Mouse (Mus musculus): ENCODE measurements around the gene Grm7.

Gene Grm7

DNA sequence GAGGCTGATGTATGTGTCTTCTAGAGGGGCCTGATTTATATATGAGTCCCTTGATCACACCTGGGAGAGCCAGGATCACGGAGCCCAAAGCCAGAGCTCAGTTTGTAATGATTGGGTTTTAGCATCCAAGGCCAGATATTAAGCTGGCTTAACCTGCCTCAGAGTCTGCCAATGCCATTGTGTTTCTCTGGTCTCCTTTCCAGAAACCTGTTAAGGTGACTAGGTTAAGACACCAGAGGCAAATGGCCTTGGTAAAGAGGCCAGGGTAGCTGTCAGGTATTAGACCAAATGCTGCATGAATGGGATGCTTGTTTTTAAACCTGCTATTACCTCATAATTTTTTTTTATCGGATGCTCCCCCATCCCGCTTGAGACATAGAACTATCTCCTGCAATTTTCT lies 722.7 kb downstream of the Grm7 start:
- DNase-seq (ENCODE audit: low spot score in 2 of 2) = no peak

DNA sequence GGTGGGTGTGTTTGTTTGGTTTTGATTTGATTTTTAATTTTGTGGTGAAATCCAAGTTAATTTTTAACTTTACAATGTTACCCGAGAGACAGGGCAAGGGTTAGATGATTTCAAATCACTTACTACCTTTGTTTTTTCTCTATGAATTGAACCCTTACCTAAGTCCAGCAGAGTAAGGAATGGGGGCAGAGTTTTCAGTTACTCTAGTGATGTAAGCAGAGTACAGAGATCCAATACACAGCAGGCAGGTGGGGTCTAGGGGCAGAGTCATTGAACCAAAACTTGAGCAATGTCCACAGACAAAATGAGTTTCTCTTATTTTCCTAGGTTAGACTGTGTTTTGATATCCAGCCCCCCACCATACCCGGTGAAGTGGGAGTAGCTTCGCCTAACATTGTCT lies 723.2 kb downstream of the Grm7 start:
- no peak for DNase-seq (ENCODE audit: low spot score in 2 of 2)

GRCm38 (mm10) chr6:111369013-111369412 lies 723.6 kb downstream of the Grm7 start:
- DNase-seq (ENCODE audit: low spot score in 2 of 2) = no peak

DNA sequence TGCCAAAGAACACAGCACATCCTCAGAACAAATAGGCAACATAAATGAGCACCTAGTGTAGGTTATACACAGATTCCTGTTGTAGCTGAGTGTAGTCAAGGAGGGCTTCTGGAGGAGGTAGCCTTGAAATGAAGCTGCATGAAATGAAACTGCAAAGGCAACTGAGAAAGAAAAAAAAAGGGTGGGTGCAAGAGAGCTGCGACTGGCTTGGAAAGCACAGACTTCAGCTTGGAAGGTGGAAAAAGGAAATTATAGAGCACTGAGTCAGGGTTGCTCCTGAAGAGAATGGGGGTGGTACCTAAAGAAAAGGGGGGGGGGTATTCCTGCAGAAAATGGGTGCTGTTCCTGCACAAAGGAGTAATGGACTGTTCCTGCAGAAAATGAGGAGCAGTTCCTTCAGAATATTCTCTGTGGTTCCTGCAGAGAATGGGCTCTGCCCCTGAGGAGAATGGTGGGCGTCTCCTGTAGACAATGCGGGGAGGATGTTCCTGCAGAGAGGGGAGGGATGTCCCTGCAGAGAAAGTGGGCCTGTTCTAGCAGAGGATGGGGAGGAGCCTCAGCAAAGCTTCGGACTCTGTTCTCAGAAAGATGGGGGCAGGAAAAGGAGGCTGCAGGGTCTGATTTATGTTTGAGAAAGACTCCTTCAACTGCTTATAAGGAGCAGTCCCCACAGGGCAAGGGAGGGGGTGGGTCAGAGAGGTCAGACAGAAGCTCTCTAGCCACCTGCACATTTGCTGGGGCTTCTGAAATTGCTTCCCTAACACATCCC lies 726.4 kb downstream of the Grm7 start:
- DNase-seq (ENCODE audit: low spot score in 2 of 2) = no peak

DNA sequence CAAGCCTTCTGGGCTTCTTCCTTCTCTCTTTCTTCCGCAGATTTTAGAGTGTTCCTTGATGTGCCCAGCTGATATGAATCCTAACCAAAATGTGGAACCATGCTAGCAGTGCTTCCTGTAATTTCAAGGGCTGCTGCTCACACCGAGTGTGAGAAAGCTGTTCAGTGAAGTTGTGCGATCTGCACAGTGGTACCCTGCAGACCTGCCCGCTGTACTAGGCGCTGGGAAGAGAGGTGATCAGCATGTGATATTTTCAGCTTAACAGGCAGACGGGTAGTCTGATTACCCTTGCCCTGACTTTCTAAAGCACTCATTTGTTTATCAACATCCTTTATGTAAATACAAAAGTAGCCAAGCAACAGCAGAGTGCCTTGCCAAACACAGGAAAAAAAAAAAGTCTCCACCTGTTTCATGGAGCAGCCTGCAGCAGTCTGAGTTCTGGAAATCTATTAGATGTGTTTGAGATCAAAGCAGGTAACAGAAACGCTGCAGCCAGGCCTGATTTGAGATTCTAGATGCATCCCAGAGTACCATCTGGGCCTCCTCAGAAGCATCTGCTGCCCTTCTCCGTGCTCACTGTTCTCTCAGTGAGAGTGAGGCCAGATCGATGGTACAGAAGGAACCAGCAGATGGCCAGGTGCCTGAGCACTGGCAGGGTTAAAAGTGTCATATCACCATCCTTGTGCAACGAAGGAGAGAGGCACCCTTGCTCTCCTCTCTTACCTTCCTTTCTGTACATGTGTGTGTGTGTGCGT lies 727.4 kb downstream of the Grm7 start:
- peak; percentile 65 to 85 for DNase-seq (ENCODE audit: low spot score in 2 of 2)

- no peak for DNase-seq (ENCODE audit: low spot score in 2 of 2)
Measured at GRCm38 (mm10) chr6:111380710-111381109, 735.3 kb downstream of the Grm7 start.

GRCm38 (mm10) chr6:111408750-111409149 lies 763.4 kb downstream of the Grm7 start:
- DNase-seq (ENCODE audit: low spot score in 2 of 2) = peak in 1 of 2 experiments; percentile 39

DNA sequence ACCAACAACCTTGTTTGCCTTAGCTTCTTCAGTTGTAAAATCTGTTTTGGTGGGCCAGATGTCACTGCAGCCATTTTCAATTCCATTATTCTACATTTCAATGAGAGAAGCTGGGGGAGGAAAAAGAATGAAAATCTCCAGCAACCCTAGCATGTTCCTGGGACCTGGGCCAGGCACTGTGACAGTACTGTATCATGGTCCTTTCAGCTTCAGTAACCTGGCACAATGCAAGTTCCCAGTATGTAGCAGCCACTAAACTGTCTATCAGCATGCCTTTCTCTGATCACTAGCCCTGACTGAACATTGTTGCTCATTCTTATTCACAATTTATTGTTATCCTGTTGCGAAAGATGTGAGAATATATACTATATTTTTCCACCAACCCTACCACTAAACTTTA lies 779.4 kb downstream of the Grm7 start:
- no peak for DNase-seq (ENCODE audit: low spot score in 2 of 2)

DNA sequence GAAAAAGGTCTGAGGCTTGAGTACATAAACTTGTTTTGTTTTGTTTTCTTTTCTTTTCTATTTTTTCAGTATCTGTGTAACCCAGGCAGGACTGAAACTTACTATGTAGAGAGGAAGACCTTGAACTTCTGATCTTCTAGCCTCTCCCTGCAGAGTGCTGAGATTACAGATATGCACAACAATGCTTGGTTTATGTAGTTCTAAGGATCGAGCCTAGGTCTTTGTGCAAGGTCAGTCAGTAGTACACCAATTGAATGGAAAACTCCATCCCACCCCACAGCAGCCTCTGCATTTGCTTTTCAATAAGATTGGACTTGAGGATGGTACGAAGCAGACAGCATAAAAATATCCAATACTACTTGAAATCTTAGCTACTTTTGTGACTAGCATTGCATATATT lies 800.8 kb downstream of the Grm7 start:
- DNase-seq (ENCODE audit: low spot score in 2 of 2) = no peak

GRCm38 (mm10) chr6:111447851-111448250 lies 802.5 kb downstream of the Grm7 start:
- no peak for DNase-seq (ENCODE audit: low spot score in 2 of 2)

- peak; percentile 21 to 28 for DNase-seq (ENCODE audit: low spot score in 2 of 2)
Measured at GRCm38 (mm10) chr6:111449054-111449783, 803.8 kb downstream of the Grm7 start.

DNA sequence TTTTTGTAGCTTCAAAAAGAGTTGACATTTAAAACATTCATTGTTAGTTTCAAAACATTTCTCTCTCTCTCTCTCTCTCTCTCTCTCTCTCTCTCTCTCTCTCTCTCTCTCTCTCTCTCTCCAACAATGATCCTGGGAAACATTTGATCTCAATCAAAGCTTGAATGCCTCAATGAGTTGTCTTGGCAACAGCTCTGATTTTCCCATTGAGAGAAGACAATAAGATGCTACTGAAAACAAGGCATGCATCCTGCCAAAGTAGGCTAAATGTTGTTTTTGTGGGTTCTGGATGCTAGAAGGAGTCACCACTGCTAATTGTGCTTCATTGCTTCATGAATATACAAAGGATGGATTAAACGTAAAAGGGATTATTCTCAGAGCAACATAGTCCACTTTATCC lies 836.5 kb downstream of the Grm7 start:
- DNase-seq (ENCODE audit: low spot score in 2 of 2) = no peak

- DNase-seq (ENCODE audit: low spot score in 2 of 2) = no peak
Measured at GRCm38 (mm10) chr6:111486081-111486480, 840.7 kb downstream of the Grm7 start.

GRCm38 (mm10) chr6:111487556-111487955 lies 842.2 kb downstream of the Grm7 start:
- no peak for DNase-seq (ENCODE audit: low spot score in 2 of 2)

DNA sequence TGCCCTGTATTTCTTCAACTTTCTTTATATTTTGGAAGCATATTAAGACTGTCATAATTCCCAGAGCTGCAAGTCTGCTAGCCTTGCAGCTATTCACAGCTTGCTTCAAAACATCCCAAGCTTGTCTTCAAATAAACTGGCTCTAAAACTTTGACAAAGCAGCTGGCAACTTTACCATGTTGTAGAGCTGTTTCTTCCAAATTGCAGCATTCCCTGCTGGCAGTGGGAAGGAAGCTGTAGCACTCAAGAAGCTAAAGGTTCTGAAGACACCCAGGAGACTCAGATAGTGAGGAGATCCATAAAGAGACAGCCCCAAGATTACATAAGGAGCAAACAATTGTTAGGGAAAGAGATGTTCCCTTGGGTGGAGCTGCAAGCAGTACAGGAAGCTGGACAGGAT lies 846.8 kb downstream of the Grm7 start:
- DNase-seq (ENCODE audit: low spot score in 2 of 2) = peak in 1 of 2 experiments; percentile 45

DNA sequence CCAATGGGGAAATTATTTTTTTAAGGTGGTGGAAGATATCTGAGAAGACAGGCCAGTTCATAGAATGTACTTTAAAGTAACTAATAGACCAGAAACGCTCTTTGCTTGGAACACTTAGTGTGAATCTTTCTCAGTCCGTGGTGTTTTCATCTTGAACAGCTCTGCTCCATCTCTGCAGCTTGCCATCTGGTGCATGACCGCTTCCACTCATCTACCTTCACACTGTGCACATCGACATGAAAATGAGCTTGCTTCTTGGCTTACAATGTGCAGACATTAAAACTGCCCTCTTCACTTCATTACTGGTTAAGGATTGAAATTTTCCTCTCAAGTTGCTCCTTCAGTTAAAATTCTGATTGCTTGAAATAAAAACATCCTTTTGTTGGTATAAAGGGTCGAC lies 854.2 kb downstream of the Grm7 start:
- DNase-seq (ENCODE audit: low spot score in 2 of 2) = no peak

DNA sequence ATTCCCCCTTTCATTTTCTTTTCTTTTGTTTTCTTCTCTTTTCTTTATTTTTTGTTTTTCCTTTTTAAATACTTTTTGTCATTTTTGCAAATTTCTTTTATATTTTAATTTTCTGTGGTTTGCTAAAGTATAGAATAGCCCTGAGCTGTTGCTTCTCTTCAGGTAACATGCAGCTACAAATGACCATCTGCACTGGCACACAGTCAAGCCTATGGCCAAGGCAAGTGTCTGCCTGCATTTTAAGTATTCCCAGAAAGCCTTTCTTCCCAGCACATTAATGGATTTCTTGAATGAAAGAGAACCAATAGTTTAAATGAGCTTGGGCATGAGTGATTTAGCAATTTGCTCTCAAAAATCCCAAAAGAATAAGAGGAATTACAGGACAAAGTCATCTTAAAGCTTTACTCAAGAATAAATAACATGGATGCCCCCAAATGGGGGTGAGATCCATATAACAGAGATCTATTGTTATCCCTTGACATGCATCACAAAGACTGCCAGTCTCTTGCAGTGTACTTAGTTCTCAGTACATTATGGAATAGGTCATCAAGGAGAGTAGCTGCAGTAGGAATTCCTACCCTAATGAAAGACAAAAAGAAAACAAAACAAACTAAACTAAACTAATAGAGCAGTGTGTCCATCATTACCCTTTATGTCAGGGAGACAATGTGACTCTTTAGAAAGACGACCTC lies 865.5 kb downstream of the Grm7 start:
- no peak for DNase-seq (ENCODE audit: low spot score in 2 of 2)

DNA sequence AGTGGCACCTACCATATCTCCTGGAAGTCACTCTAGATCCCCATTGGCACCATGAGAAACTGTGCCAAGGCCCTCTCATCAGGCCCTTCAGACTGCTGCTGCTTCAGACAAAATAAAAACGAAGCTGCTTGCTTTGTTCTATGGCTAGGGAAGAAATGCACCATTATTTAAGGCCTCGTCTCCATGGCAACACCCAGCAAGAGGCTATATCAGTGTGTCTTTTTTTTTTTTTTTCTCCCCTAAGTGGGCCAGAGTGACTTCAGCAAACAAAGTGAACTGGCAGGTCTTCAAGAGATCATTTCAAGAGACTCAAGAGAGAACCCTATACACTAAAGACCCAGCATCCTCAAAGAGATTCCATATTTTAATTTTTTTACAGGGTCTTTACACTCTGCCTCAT lies 867.0 kb downstream of the Grm7 start:
- DNase-seq (ENCODE audit: low spot score in 2 of 2) = peak; percentile 35 to 59

GRCm38 (mm10) chr6:111521229-111521628 lies 875.8 kb downstream of the Grm7 start:
- DNase-seq (ENCODE audit: low spot score in 2 of 2) = no peak

DNA sequence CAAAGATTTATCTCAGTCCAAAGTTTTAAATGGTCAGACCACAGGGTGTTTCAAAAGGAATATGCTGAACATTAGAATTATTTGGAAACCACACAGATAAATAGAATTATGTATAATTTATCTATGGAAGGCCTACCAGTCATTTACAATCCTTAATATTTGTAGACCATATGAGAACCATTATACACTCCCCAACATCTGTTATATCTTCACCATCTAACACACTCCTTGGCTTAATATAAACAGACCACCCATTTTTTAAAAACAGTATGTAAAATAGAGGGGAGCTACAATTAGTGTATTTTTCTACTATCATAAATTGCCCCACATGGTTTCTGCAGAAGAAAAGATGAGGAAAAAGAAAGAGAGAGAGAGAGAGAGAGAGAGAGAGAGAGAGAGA lies 876.7 kb downstream of the Grm7 start:
- no peak for DNase-seq (ENCODE audit: low spot score in 2 of 2)

- peak in 1 of 2 experiments; percentile 27 for DNase-seq (ENCODE audit: low spot score in 2 of 2)
Measured at GRCm38 (mm10) chr6:111529985-111530384, 884.6 kb downstream of the Grm7 start.

GRCm38 (mm10) chr6:111558588-111558987 lies 913.2 kb downstream of the Grm7 start:
- no peak for DNase-seq (ENCODE audit: low spot score in 2 of 2)
